15 mouse cellular contexts compared by ENCODE assay signal in genomic region chr10:39623806-39624205, GRCm38 (mm10). TPM values are rescaled to one million over a fixed set of nuclear protein-coding genes. Genes with fewer than 3 reads are reported as not detected.
DNase-seq lines count a peak whose midpoint lies in the region; ATAC-seq and TF ChIP-seq lines count a peak whose summit lies in the region.
"Had no signal": no experiment of that assay in that cellular context is flagged by ENCODE, and none has a peak within 500 bp of the region (broad histone marks: within the 10 kb centered on the region; RNA-seq: fewer than 3 reads in every experiment).

No protein-coding gene starts in this region.

- no peak overlapping the region for H3K9ac ChIP-seq in midbrain, embryonic 11.5 days (ENCODE audit: low read length)
- H3K9ac ChIP-seq in midbrain, embryonic 16.5 days (ENCODE audit: low read depth, low read length) = no peak overlapping the region
- no peak overlapping the region for H3K9ac ChIP-seq in embryonic facial prominence, embryonic 13.5 days
- H3K9ac ChIP-seq in stomach, embryonic 14.5 days (replicated peaks; ENCODE audit: low read depth, low read length) = no peak overlapping the region
- no peak overlapping the region for H3K9ac ChIP-seq in liver, embryonic 12.5 days
- H3K9ac ChIP-seq: limb, embryonic 13.5 days had no signal

- peaks cover under 1% of the 10 kb centered on the region; the same call in 1 of the 2 replicates for H3K4me1 ChIP-seq in midbrain, embryonic 11.5 days (ENCODE audit: control insufficient read depth, insufficient read depth, low read length)
- H3K4me1 ChIP-seq in midbrain, embryonic 16.5 days (ENCODE audit: control insufficient read depth, insufficient read depth, low read length) = peaks cover 13% of the 10 kb centered on the region
- H3K4me1 ChIP-seq in embryonic facial prominence, embryonic 13.5 days = peaks cover 31% of the 10 kb centered on the region
- H3K4me1 ChIP-seq in stomach, embryonic 14.5 days (ENCODE audit: control insufficient read depth, insufficient read depth, low read length) = peaks cover 26% of the 10 kb centered on the region; the same call in 1 of the 2 replicates
- peaks cover 5% of the 10 kb centered on the region; the same call in 1 of the 2 replicates for H3K4me1 ChIP-seq in liver, embryonic 12.5 days

- H3K36me3 ChIP-seq in midbrain, embryonic 11.5 days (ENCODE audit: control insufficient read depth, insufficient read depth, low read length) = no peaks in the 10 kb centered on the region
- no peaks in the 10 kb centered on the region for H3K36me3 ChIP-seq in midbrain, embryonic 16.5 days (ENCODE audit: control insufficient read depth, insufficient read depth, low read length)
- peaks cover 20% of the 10 kb centered on the region for H3K36me3 ChIP-seq in embryonic facial prominence, embryonic 13.5 days
- peaks cover 24% of the 10 kb centered on the region for H3K36me3 ChIP-seq in stomach, embryonic 14.5 days (ENCODE audit: control insufficient read depth, insufficient read depth, low read length)
- no peaks in the 10 kb centered on the region for H3K36me3 ChIP-seq in liver, embryonic 12.5 days

- ATAC-seq in midbrain, embryonic 11.5 days (ENCODE audit: low FRiP score) = no peak
- no peak for ATAC-seq in midbrain, embryonic 16.5 days
- no peak for ATAC-seq in embryonic facial prominence, embryonic 13.5 days (ENCODE audit: insufficient number of reproducible peaks, insufficient read depth, low FRiP score, low TSS enrichment, low read depth)
- ATAC-seq in stomach, embryonic 14.5 days (ENCODE audit: insufficient number of reproducible peaks, insufficient read depth, low FRiP score, low read depth) = no peak
- ATAC-seq in liver, embryonic 12.5 days = no peak

- H3K4me3 ChIP-seq in gastrocnemius, adult 2 months = no peak overlapping the region
- H3K4me3 ChIP-seq in midbrain, embryonic 11.5 days (ENCODE audit: low read depth, low read length) = no peak overlapping the region
- no peak overlapping the region for H3K4me3 ChIP-seq in midbrain, embryonic 16.5 days (ENCODE audit: low read depth, low read length)
- H3K4me3 ChIP-seq in embryonic facial prominence, embryonic 13.5 days = no peak overlapping the region
- no peak overlapping the region for H3K4me3 ChIP-seq in stomach, embryonic 14.5 days (ENCODE audit: low read depth, low read length)
- no peak overlapping the region for H3K4me3 ChIP-seq in liver, embryonic 12.5 days
- H3K4me3 ChIP-seq: limb, embryonic 13.5 days; myocyte had no signal

- DNase-seq in gastrocnemius, adult 2 months = no peak
- DNase-seq in gastrocnemius, postnatal 4 days (ENCODE audit: low spot score in 2 of 2) = no peak
- DNase-seq in midbrain, embryonic 11.5 days (ENCODE audit: low spot score, missing footprints) = peak; percentile 41
- no peak for DNase-seq in left cerebral cortex, adult 8-10 months (ENCODE audit: low spot score in 2 of 2)
- DNase-seq: adrenal gland, postnatal 14 days; heart, adult 18-20 months; layer of hippocampus, postnatal 36 days; lung, adult 2 months; spleen, adult 18-20 months had no signal

- TF ChIP-seq CTCF in gastrocnemius, adult 2 months (IDR thresholded peaks at IDR 0.05) = no peak

- H3K9me3 ChIP-seq in midbrain, embryonic 11.5 days (ENCODE audit: control insufficient read depth, low read length) = no peaks in the 10 kb centered on the region
- H3K9me3 ChIP-seq in midbrain, embryonic 16.5 days (replicated peaks; ENCODE audit: control insufficient read depth, low read length, poor library complexity, severe bottlenecking) = no peaks in the 10 kb centered on the region
- no peaks in the 10 kb centered on the region for H3K9me3 ChIP-seq in embryonic facial prominence, embryonic 13.5 days
- H3K9me3 ChIP-seq in stomach, embryonic 14.5 days (ENCODE audit: control insufficient read depth, low read depth, low read length) = no peaks in the 10 kb centered on the region
- H3K9me3 ChIP-seq in liver, embryonic 12.5 days (replicated peaks) = no peaks in the 10 kb centered on the region
- H3K9me3 ChIP-seq: limb, embryonic 13.5 days had no signal

- intact Hi-C loops in gastrocnemius, adult 2 months (cut with DNase I) = no loop called here

- peak overlapping the region; percentile 83; the same call in 1 of the 2 replicates for H3K27ac ChIP-seq in gastrocnemius, adult 2 months
- no peak overlapping the region for H3K27ac ChIP-seq in midbrain, embryonic 11.5 days (ENCODE audit: low read depth, low read length)
- no peak overlapping the region for H3K27ac ChIP-seq in midbrain, embryonic 16.5 days (ENCODE audit: low read length)
- 0 out of 2 replicates have a peak overlapping the region, but pooled peaks have one; percentile 7 for H3K27ac ChIP-seq in embryonic facial prominence, embryonic 13.5 days
- peak overlapping the region; percentile 76; the same call in 1 of the 2 replicates for H3K27ac ChIP-seq in stomach, embryonic 14.5 days (ENCODE audit: low read length)
- no peak overlapping the region for H3K27ac ChIP-seq in liver, embryonic 12.5 days
- H3K27ac ChIP-seq: limb, embryonic 13.5 days had no signal

- 86% methylated on average over 6 of the region's 6 CpGs for WGBS in midbrain, embryonic 11.5 days
- WGBS in midbrain, embryonic 16.5 days = 47% methylated on average over 6 of the region's 6 CpGs
- 70% methylated on average over 6 of the region's 6 CpGs for WGBS in embryonic facial prominence, embryonic 13.5 days
- WGBS in stomach, embryonic 14.5 days = 74% methylated on average over 6 of the region's 6 CpGs
- WGBS in liver, embryonic 12.5 days (ENCODE audit: insufficient replicate concordance) = 79% methylated on average over 6 of the region's 6 CpGs

- H3K27me3 ChIP-seq in midbrain, embryonic 11.5 days (ENCODE audit: control insufficient read depth, insufficient read depth, low read length) = no peaks in the 10 kb centered on the region
- no peaks in the 10 kb centered on the region for H3K27me3 ChIP-seq in midbrain, embryonic 16.5 days (ENCODE audit: control insufficient read depth, insufficient read depth, low read depth, low read length)
- no peaks in the 10 kb centered on the region for H3K27me3 ChIP-seq in embryonic facial prominence, embryonic 13.5 days
- H3K27me3 ChIP-seq in stomach, embryonic 14.5 days (ENCODE audit: control insufficient read depth, insufficient read depth, low read length) = no peaks in the 10 kb centered on the region
- no peaks in the 10 kb centered on the region for H3K27me3 ChIP-seq in liver, embryonic 12.5 days (replicated peaks)
- H3K27me3 ChIP-seq: limb, embryonic 13.5 days had no signal

- no peak overlapping the region for H3K4me2 ChIP-seq in midbrain, embryonic 11.5 days
- H3K4me2 ChIP-seq in midbrain, embryonic 16.5 days (ENCODE audit: low read length) = no peak overlapping the region
- no peak overlapping the region for H3K4me2 ChIP-seq in embryonic facial prominence, embryonic 13.5 days
- no peak overlapping the region for H3K4me2 ChIP-seq in stomach, embryonic 14.5 days (replicated peaks; ENCODE audit: low read depth, low read length)
- no peak overlapping the region for H3K4me2 ChIP-seq in liver, embryonic 12.5 days
- H3K4me2 ChIP-seq: limb, embryonic 13.5 days had no signal

RNA-seq across cellular contexts. Expression of gene Traf3ip2, which starts 11.1 kb away (rescaled TPM):
- total RNA-seq in gastrocnemius, adult 2 months (2021) = 1 to 10 TPM; 5.5 to 9.0 TPM
- 1 to 10 TPM; 4.4 to 5.8 TPM for total RNA-seq in gastrocnemius, postnatal 4 days (2021)
- 3.9 TPM in 2 replicates for polyA plus RNA-seq in midbrain, embryonic 11.5 days (2014; fragmentation: Nextera tagmentation; extraction: Ambion mirVana)
- polyA plus RNA-seq in midbrain, embryonic 16.5 days (2015; fragmentation: Nextera tagmentation; extraction: Ambion mirVana) = 5.2 and 6.7 TPM in 2 replicates
- polyA plus RNA-seq in embryonic facial prominence, embryonic 13.5 days (2015; fragmentation: Nextera tagmentation; extraction: Ambion mirVana) = 15.8 and 18.1 TPM in 2 replicates
- 30.2 and 32.6 TPM in 2 replicates for polyA plus RNA-seq in stomach, embryonic 14.5 days (2014; fragmentation: Nextera tagmentation; extraction: Ambion mirVana)
- 1 to 10 TPM; 1.1 to 2.0 (median 1.5) TPM for total RNA-seq in left cerebral cortex, adult 8-10 months (2022)
- 2.1 and 3.1 TPM in 2 replicates for polyA plus RNA-seq in liver, embryonic 12.5 days (2016; fragmentation: Nextera tagmentation; extraction: Ambion mirVana)

Comparison
In these comparisons a context has a peak if more than half of its experiments do, and no peak if none do; other contexts are left out.
1. H3K27ac ChIP-seq: peak in gastrocnemius, adult 2 months (single experiment), embryonic facial prominence, embryonic 13.5 days (single experiment) and stomach, embryonic 14.5 days (single experiment); none in midbrain, embryonic 11.5 days (single experiment), midbrain, embryonic 16.5 days (single experiment) and liver, embryonic 12.5 days (single experiment).